Mouse (Mus musculus): ENCODE data around the gene Rftn1. TPM values are rescaled to one million over a fixed set of nuclear protein-coding genes. Genes with fewer than 3 reads are reported as not detected.

The Rftn1 gene
- polyA plus RNA-seq, 1 experiment from 2014 or later = 11.9 TPM

DNA sequence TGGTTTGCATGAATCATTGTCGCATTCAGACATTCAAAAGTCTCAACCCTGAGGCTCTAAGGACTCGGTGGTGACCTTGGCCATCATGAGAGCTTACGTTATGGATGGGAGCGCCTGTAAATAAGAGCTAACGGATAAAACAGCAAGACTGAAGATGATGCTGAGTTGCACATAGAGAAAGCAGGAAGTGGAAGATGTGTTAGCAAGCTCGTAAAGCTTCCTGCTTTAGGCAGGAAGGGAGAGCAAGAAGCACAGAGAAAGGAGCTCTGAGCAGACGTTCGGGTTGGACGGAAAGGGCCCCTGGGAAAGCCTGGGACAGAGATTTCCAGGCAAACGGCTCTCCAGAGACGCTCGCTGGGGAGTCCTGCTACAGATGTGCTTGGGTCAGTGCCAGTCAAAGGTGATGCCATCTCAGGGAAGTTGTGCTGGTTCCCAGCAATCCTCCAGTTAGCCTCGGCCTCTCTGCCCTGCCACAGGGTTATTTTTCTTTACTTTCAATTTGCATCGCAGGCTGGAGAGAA lies 40.7 kb downstream of the Rftn1 start:
- no peak overlapping the region for H3K9ac ChIP-seq (ENCODE audit: low read depth, low read length)

DNA sequence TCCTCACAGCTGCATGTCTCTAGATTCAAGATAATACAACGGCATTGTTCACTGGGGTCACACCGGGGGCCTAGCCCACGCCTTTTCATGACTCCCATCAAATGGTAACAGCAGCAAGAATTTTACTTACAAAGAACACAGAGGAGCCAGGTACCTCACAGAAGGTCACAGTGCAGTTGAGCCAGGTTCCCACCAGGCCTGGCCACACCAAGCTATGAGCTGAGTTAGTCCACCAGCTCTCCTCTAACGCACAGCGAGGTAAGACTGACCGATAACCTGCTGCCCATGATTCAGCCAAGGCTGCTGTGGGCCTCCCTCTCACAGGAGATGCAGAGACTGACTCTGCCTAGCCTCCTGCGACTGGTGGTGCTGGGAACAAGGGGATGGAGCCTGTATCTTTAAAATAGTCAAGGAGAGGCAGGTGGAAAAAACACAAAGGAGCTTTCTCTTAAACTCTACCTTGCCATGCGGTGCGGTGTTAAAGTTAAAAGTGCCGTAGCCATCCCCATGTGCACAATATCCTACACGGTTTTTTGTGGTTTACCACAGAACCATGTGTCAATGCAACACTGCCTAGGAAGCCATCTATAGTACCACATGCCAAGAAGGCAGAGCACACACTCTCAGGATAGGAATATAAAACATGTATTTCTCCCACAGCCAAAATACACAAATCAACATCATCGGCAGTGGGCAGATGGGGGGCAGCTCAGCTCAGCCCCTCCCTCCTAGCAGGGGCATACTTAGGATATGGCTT lies 42.5 kb downstream of the Rftn1 start:
- no peaks in the 10 kb centered on the region for H3K27me3 ChIP-seq (ENCODE audit: control insufficient read depth, insufficient read depth, low read length)
- H3K27ac ChIP-seq (ENCODE audit: low read depth, low read length) = no peak overlapping the region
- WGBS = 94% methylated on average over 12 of the region's 12 CpGs
- no peak overlapping the region for H3K9ac ChIP-seq (ENCODE audit: low read depth, low read length)
- no peaks in the 10 kb centered on the region for H3K9me3 ChIP-seq (ENCODE audit: control insufficient read depth, low read length)
- H3K4me2 ChIP-seq (replicated peaks; ENCODE audit: low read depth, low read length) = no peak overlapping the region
- H3K4me1 ChIP-seq (ENCODE audit: control insufficient read depth, insufficient read depth, low read length) = no peaks in the 10 kb centered on the region
- H3K4me3 ChIP-seq (ENCODE audit: low read length) = no peak overlapping the region
- no peak for ATAC-seq (ENCODE audit: low FRiP score, low TSS enrichment)
- no peaks in the 10 kb centered on the region for H3K36me3 ChIP-seq (ENCODE audit: control insufficient read depth, insufficient read depth, low read length)

More for the DNA sequence above, 40.7 kb downstream of the Rftn1 start:
- Histone ChIP-seq H3K4me3 (ENCODE audit: low read length) (no peak overlapping the region), H3K4me1 (ENCODE audit: control insufficient read depth, insufficient read depth, low read length) (no peaks in the 10 kb centered on the region), H3K36me3 (ENCODE audit: control insufficient read depth, insufficient read depth, low read length) (no peaks in the 10 kb centered on the region), H3K27me3 (ENCODE audit: control insufficient read depth, insufficient read depth, low read length) (no peaks in the 10 kb centered on the region), H3K27ac (ENCODE audit: low read depth, low read length) (no peak overlapping the region), H3K4me2 (replicated peaks; ENCODE audit: low read depth, low read length) (no peak overlapping the region), H3K9me3 (ENCODE audit: control insufficient read depth, low read length) (no peaks in the 10 kb centered on the region)
- WGBS = 49% methylated on average over 14 of the region's 14 CpGs
- no peak for ATAC-seq (ENCODE audit: low FRiP score, low TSS enrichment)

DNA sequence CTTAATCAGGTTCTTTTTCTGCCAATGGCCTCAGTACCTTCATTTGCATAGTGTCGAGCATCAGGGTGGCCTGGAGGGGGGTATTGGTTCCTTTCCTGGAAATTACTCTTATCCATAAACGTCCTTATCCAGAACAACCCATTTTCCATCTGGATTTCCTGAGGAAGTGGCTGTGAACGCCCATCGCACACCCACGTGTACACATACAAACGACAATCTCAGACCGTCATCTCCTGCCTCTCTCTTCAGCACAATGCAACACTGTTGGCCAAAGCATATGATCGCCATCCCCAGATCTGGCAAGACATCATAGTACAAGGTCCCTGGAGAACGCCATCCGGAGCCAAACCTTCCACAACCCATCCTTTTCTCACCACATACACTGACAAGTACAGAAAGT lies 47.1 kb downstream of the Rftn1 start:
- no peaks in the 10 kb centered on the region for H3K4me1 ChIP-seq (ENCODE audit: control insufficient read depth, insufficient read depth, low read length)
- WGBS = 83% methylated on average over 10 of the region's 10 CpGs

GRCm38 (mm10) chr17:50142553-50142952 lies 47.9 kb downstream of the Rftn1 start:
- H3K36me3 ChIP-seq (ENCODE audit: control insufficient read depth, insufficient read depth, low read length) = no peaks in the 10 kb centered on the region
- H3K9me3 ChIP-seq (ENCODE audit: control insufficient read depth, low read length) = no peaks in the 10 kb centered on the region
- WGBS = 83% methylated on average over 8 of the region's 8 CpGs
- H3K27me3 ChIP-seq (ENCODE audit: control insufficient read depth, insufficient read depth, low read length) = no peaks in the 10 kb centered on the region
- no peaks in the 10 kb centered on the region for H3K4me1 ChIP-seq (ENCODE audit: control insufficient read depth, insufficient read depth, low read length)
- H3K4me2 ChIP-seq (replicated peaks; ENCODE audit: low read depth, low read length) = no peak overlapping the region
- no peak overlapping the region for H3K4me3 ChIP-seq (ENCODE audit: low read length)
- no peak for ATAC-seq (ENCODE audit: low FRiP score, low TSS enrichment)
- no peak overlapping the region for H3K9ac ChIP-seq (ENCODE audit: low read depth, low read length)
- no peak overlapping the region for H3K27ac ChIP-seq (ENCODE audit: low read depth, low read length)

More for the DNA sequence above, 47.1 kb downstream of the Rftn1 start:
- H3K27me3 ChIP-seq (ENCODE audit: control insufficient read depth, insufficient read depth, low read length) = no peaks in the 10 kb centered on the region
- H3K9me3 ChIP-seq (ENCODE audit: control insufficient read depth, low read length) = no peaks in the 10 kb centered on the region
- no peak for ATAC-seq (ENCODE audit: low FRiP score, low TSS enrichment)
- H3K4me3 ChIP-seq (ENCODE audit: low read length) = no peak overlapping the region
- no peak overlapping the region for H3K27ac ChIP-seq (ENCODE audit: low read depth, low read length)
- no peak overlapping the region for H3K4me2 ChIP-seq (replicated peaks; ENCODE audit: low read depth, low read length)
- H3K36me3 ChIP-seq (ENCODE audit: control insufficient read depth, insufficient read depth, low read length) = no peaks in the 10 kb centered on the region
- H3K9ac ChIP-seq (ENCODE audit: low read depth, low read length) = no peak overlapping the region

- 92% methylated on average over 7 of the region's 7 CpGs for WGBS
- Histone ChIP-seq H3K4me1 (ENCODE audit: control insufficient read depth, insufficient read depth, low read length) (no peaks in the 10 kb centered on the region), H3K9me3 (ENCODE audit: control insufficient read depth, low read length) (no peaks in the 10 kb centered on the region), H3K36me3 (ENCODE audit: control insufficient read depth, insufficient read depth, low read length) (no peaks in the 10 kb centered on the region), H3K4me2 (replicated peaks; ENCODE audit: low read depth, low read length) (no peak overlapping the region), H3K27me3 (ENCODE audit: control insufficient read depth, insufficient read depth, low read length) (no peaks in the 10 kb centered on the region), H3K4me3 (ENCODE audit: low read length) (no peak overlapping the region), H3K27ac (ENCODE audit: low read depth, low read length) (no peak overlapping the region), H3K9ac (ENCODE audit: low read depth, low read length) (no peak overlapping the region)
- no peak for ATAC-seq (ENCODE audit: low FRiP score, low TSS enrichment)
These were observed 48.3 kb downstream of the Rftn1 start for GRCm38 (mm10) chr17:50142151-50142550.

GRCm38 (mm10) chr17:50136060-50136459 lies 54.4 kb downstream of the Rftn1 start:
- H3K36me3 ChIP-seq (ENCODE audit: control insufficient read depth, insufficient read depth, low read length) = no peaks in the 10 kb centered on the region
- H3K4me1 ChIP-seq (ENCODE audit: control insufficient read depth, insufficient read depth, low read length) = no peaks in the 10 kb centered on the region
- H3K4me2 ChIP-seq (replicated peaks; ENCODE audit: low read depth, low read length) = no peak overlapping the region
- WGBS = 74% methylated on average over 9 of the region's 9 CpGs
- no peak for ATAC-seq (ENCODE audit: low FRiP score, low TSS enrichment)
- H3K27me3 ChIP-seq (ENCODE audit: control insufficient read depth, insufficient read depth, low read length) = no peaks in the 10 kb centered on the region
- no peak overlapping the region for H3K9ac ChIP-seq (ENCODE audit: low read depth, low read length)
- no peak overlapping the region for H3K4me3 ChIP-seq (ENCODE audit: low read length)
- no peaks in the 10 kb centered on the region for H3K9me3 ChIP-seq (ENCODE audit: control insufficient read depth, low read length)
- H3K27ac ChIP-seq (ENCODE audit: low read depth, low read length) = no peak overlapping the region

DNA sequence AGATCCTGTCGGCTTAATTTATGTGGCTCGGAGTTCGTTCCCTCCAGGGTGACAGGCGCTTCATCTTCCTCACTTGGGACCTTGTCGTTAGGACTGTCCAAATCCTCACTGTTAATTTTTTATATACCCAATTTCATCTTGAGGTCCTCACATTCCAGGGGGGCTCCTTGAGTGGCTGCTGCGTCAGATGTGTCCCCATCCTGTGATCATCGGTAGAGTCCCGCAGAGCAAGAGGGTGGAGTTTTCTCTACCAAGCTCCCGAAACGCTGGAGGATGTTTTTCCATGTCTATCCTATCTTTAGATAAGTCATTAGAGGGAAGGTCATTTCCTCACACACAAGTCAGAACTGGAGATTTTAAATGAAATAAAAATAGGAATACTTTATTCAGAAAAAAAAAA lies 55.0 kb downstream of the Rftn1 start:
- Histone ChIP-seq H3K9me3 (ENCODE audit: control insufficient read depth, low read length) (no peaks in the 10 kb centered on the region), H3K4me2 (replicated peaks; ENCODE audit: low read depth, low read length) (no peak overlapping the region), H3K4me3 (ENCODE audit: low read length) (no peak overlapping the region), H3K27me3 (ENCODE audit: control insufficient read depth, insufficient read depth, low read length) (no peaks in the 10 kb centered on the region), H3K9ac (ENCODE audit: low read depth, low read length) (no peak overlapping the region), H3K36me3 (ENCODE audit: control insufficient read depth, insufficient read depth, low read length) (no peaks in the 10 kb centered on the region), H3K27ac (ENCODE audit: low read depth, low read length) (no peak overlapping the region), H3K4me1 (ENCODE audit: control insufficient read depth, insufficient read depth, low read length) (no peaks in the 10 kb centered on the region)
- ATAC-seq (ENCODE audit: low FRiP score, low TSS enrichment) = no peak
- WGBS = 71% methylated on average over 10 of the region's 10 CpGs

- H3K4me2 ChIP-seq (replicated peaks; ENCODE audit: low read depth, low read length) = no peak overlapping the region
- no peaks in the 10 kb centered on the region for H3K27me3 ChIP-seq (ENCODE audit: control insufficient read depth, insufficient read depth, low read length)
- H3K9me3 ChIP-seq (ENCODE audit: control insufficient read depth, low read length) = no peaks in the 10 kb centered on the region
- H3K9ac ChIP-seq (ENCODE audit: low read depth, low read length) = no peak overlapping the region
- 51% methylated on average over 4 of the region's 4 CpGs for WGBS
- H3K4me3 ChIP-seq (ENCODE audit: low read length) = no peak overlapping the region
- H3K27ac ChIP-seq (ENCODE audit: low read depth, low read length) = no peak overlapping the region
- no peak for ATAC-seq (ENCODE audit: low FRiP score, low TSS enrichment)
- H3K4me1 ChIP-seq (ENCODE audit: control insufficient read depth, insufficient read depth, low read length) = no peaks in the 10 kb centered on the region
- no peaks in the 10 kb centered on the region for H3K36me3 ChIP-seq (ENCODE audit: control insufficient read depth, insufficient read depth, low read length)
These were observed 58.8 kb downstream of the Rftn1 start for GRCm38 (mm10) chr17:50131698-50132097.

GRCm38 (mm10) chr17:50130421-50130820 lies 60.1 kb downstream of the Rftn1 start:
- Histone ChIP-seq H3K4me1 (ENCODE audit: control insufficient read depth, insufficient read depth, low read length) (no peaks in the 10 kb centered on the region), H3K27me3 (ENCODE audit: control insufficient read depth, insufficient read depth, low read length) (no peaks in the 10 kb centered on the region), H3K27ac (ENCODE audit: low read depth, low read length) (no peak overlapping the region), H3K9ac (ENCODE audit: low read depth, low read length) (no peak overlapping the region), H3K9me3 (ENCODE audit: control insufficient read depth, low read length) (no peaks in the 10 kb centered on the region), H3K36me3 (ENCODE audit: control insufficient read depth, insufficient read depth, low read length) (no peaks in the 10 kb centered on the region), H3K4me3 (ENCODE audit: low read length) (no peak overlapping the region), H3K4me2 (replicated peaks; ENCODE audit: low read depth, low read length) (no peak overlapping the region)
- no peak for ATAC-seq (ENCODE audit: low FRiP score, low TSS enrichment)
- 58% methylated on average over 4 of the region's 4 CpGs for WGBS
